Mouse (Mus musculus) liver, embryonic 12.5 days (tissue): ENCODE measurements at regions not wholly inside any gene's neighbourhood (a gene's known extent, or its start where the extent isn't known, plus 50 kb on each side); places are given as distances from the start of the nearest gene placed in this dataset.

Experiments
- ATAC-seq: fragments of 200-750 bp; cut with Nextera tagmentation; 2 replicates; pipeline ENCODE4 v1.8.0; 2017; ENCODE audit warnings: moderate number of reproducible peaks, mild to moderate bottlenecking, moderate library complexity
- H3K27ac ChIP-seq: fragments of 300-500 bp; sonication (generic); 2 replicates; pipeline ENCODE4 v1.5.1; 2016; ENCODE audit warnings: mild to moderate bottlenecking
- H3K27me3 ChIP-seq: fragments of 300-500 bp; sonication (generic); replicated peaks from 2 replicates; pipeline ENCODE4 v1.6.1; 2016; ENCODE audit warnings: mild to moderate bottlenecking, moderate library complexity
- H3K36me3 ChIP-seq: fragments of 300-500 bp; sonication (generic); 2 replicates; pipeline ENCODE4 v1.6.1; 2016; ENCODE audit warnings: mild to moderate bottlenecking, moderate library complexity
- H3K4me1 ChIP-seq: fragments of 300-500 bp; sonication (generic); 2 replicates; pipeline ENCODE4 v1.6.1; 2016
- H3K4me2 ChIP-seq: fragments of 300-500 bp; sonication (generic); 2 replicates; pipeline ENCODE4 v1.6.1; 2016; ENCODE audit warnings: mild to moderate bottlenecking, moderate library complexity
- H3K4me3 ChIP-seq: fragments of 300-500 bp; sonication (generic); 2 replicates; pipeline ENCODE4 v1.5.1; 2016; ENCODE audit warnings: mild to moderate bottlenecking, moderate library complexity
- H3K9ac ChIP-seq: fragments of 300-500 bp; sonication (generic); 2 replicates; pipeline ENCODE4 v1.6.1; 2016; ENCODE audit warnings: mild to moderate bottlenecking, moderate library complexity
- H3K9me3 ChIP-seq: fragments of 300-500 bp; sonication (generic); replicated peaks from 2 replicates; pipeline ENCODE4 v1.6.1; 2016; ENCODE audit warnings: mild to moderate bottlenecking, moderate library complexity
- WGBS: fragments of 180-500 bp; shearing (Covaris S2); methylation state at CpG from one replicate; pipeline ENCODE4 v1.1.7; 2016; ENCODE audit not compliant: insufficient replicate concordance; 5-methylcytosine and 5-hydroxymethylcytosine counted together

- no peak overlapping the region for H3K4me3 ChIP-seq
- H3K36me3 ChIP-seq = no peaks in the 10 kb centered on the region
- no peak overlapping the region for H3K27ac ChIP-seq
- H3K4me2 ChIP-seq = no peak overlapping the region
- no peak for ATAC-seq
- H3K9me3 ChIP-seq = no peaks in the 10 kb centered on the region
- WGBS = 69% methylated on average over 1 of the region's 1 CpGs
- H3K4me1 ChIP-seq = peaks cover 44% of the 10 kb centered on the region
- H3K27me3 ChIP-seq = no peaks in the 10 kb centered on the region
- no peak overlapping the region for H3K9ac ChIP-seq
Measured at GRCm38 (mm10) chr16:30784949-30785348, 185.4 kb downstream of the Fam43a start.

DNA sequence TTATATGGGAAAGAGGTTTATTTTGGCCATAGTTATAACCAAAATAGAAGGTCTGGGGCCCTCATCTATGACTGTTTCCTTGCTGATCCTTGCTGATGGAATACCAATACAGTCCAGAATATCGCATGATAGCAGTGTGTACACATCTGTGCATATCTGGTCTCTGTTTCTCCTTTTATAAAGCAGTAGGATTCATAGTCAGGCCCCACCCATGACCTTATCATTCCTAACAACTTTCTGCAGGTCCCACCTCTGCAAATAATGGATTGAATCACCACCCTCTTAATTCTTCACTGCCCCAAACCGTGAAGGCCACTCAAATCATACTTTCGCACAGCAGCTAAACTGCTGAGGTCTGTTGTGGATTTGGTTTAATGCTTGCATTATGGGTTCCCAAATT lies 186.5 kb downstream of the Fam43a start:
- Histone ChIP-seq H3K27me3 (no peaks in the 10 kb centered on the region), H3K4me2 (no peak overlapping the region), H3K36me3 (no peaks in the 10 kb centered on the region), H3K9me3 (no peaks in the 10 kb centered on the region), H3K27ac (no peak overlapping the region), H3K4me3 (no peak overlapping the region), H3K9ac (no peak overlapping the region), H3K4me1 (peaks cover 55% of the 10 kb centered on the region)
- 55% methylated on average over 3 of the region's 3 CpGs for WGBS
- peak; percentile 33; the same call in 1 of the 2 replicates for ATAC-seq

- peaks cover 61% of the 10 kb centered on the region for H3K4me1 ChIP-seq
- H3K27me3 ChIP-seq = no peaks in the 10 kb centered on the region
- no peak overlapping the region for H3K4me2 ChIP-seq
- H3K9me3 ChIP-seq = no peaks in the 10 kb centered on the region
- no peaks in the 10 kb centered on the region for H3K36me3 ChIP-seq
- WGBS = 45% methylated on average over 1 of the region's 1 CpGs
- no peak overlapping the region for H3K27ac ChIP-seq
- no peak overlapping the region for H3K4me3 ChIP-seq
- H3K9ac ChIP-seq = no peak overlapping the region
- no peak for ATAC-seq
Measured at GRCm38 (mm10) chr16:30787351-30787750, 187.8 kb downstream of the Fam43a start.

GRCm38 (mm10) chr16:30788321-30788781 lies 188.8 kb downstream of the Fam43a start:
- WGBS = 22% methylated on average over 11 of the region's 11 CpGs
- Histone ChIP-seq H3K4me1 (peaks cover 67% of the 10 kb centered on the region), H3K36me3 (no peaks in the 10 kb centered on the region), H3K4me2 (peak overlapping the region; percentile 42), H3K4me3 (no peak overlapping the region), H3K9ac (peak overlapping the region; percentile 8; the same call in 1 of the 2 replicates), H3K27ac (peak overlapping the region; percentile 59), H3K9me3 (no peaks in the 10 kb centered on the region), H3K27me3 (no peaks in the 10 kb centered on the region)
- ATAC-seq = peak; percentile 76

- H3K27ac ChIP-seq = peak overlapping the region; percentile 38
- no peak overlapping the region for H3K9ac ChIP-seq
- peaks cover 71% of the 10 kb centered on the region for H3K4me1 ChIP-seq
- H3K4me3 ChIP-seq = no peak overlapping the region
- no peaks in the 10 kb centered on the region for H3K36me3 ChIP-seq
- H3K9me3 ChIP-seq = no peaks in the 10 kb centered on the region
- H3K4me2 ChIP-seq = peak overlapping the region; percentile 42
- WGBS = 59% methylated on average over 15 of the region's 15 CpGs
- no peaks in the 10 kb centered on the region for H3K27me3 ChIP-seq
- peak; percentile 40; the same call in 1 of the 2 replicates for ATAC-seq
Measured at GRCm38 (mm10) chr16:30788944-30789781, 189.6 kb downstream of the Fam43a start.

- 13% methylated on average over 3 of the region's 3 CpGs for WGBS
- Histone ChIP-seq H3K36me3 (no peaks in the 10 kb centered on the region), H3K27me3 (no peaks in the 10 kb centered on the region), H3K27ac (peak overlapping the region; percentile 55), H3K9ac (no peak overlapping the region), H3K4me2 (peak overlapping the region; percentile 30), H3K4me1 (peaks cover 71% of the 10 kb centered on the region), H3K4me3 (no peak overlapping the region), H3K9me3 (no peaks in the 10 kb centered on the region)
- ATAC-seq = no peak
Measured at GRCm38 (mm10) chr16:30790036-30790435, 190.5 kb downstream of the Fam43a start.

- Histone ChIP-seq H3K27me3 (no peaks in the 10 kb centered on the region), H3K27ac (peak overlapping the region; percentile 55), H3K9ac (no peak overlapping the region), H3K4me3 (no peak overlapping the region), H3K9me3 (no peaks in the 10 kb centered on the region), H3K4me1 (peaks cover 70% of the 10 kb centered on the region), H3K36me3 (no peaks in the 10 kb centered on the region), H3K4me2 (peak overlapping the region; percentile 30)
- peak; percentile 58 for ATAC-seq
- 9% methylated on average over 4 of the region's 4 CpGs for WGBS
Measured at GRCm38 (mm10) chr16:30790551-30791001, 191.1 kb downstream of the Fam43a start.

GRCm38 (mm10) chr16:30791048-30791855 lies 191.7 kb downstream of the Fam43a start:
- peak overlapping the region; percentile 55; the same call in 1 of the 2 replicates for H3K27ac ChIP-seq
- no peaks in the 10 kb centered on the region for H3K9me3 ChIP-seq
- H3K4me1 ChIP-seq = peaks cover 66% of the 10 kb centered on the region
- H3K27me3 ChIP-seq = no peaks in the 10 kb centered on the region
- no peak overlapping the region for H3K4me3 ChIP-seq
- no peaks in the 10 kb centered on the region for H3K36me3 ChIP-seq
- no peak for ATAC-seq
- 0 out of 2 replicates have a peak overlapping the region, but pooled peaks have one; percentile 30 for H3K4me2 ChIP-seq
- 50% methylated on average over 10 of the region's 10 CpGs for WGBS
- H3K9ac ChIP-seq = no peak overlapping the region

GRCm38 (mm10) chr16:30792738-30793377 lies 193.3 kb downstream of the Fam43a start:
- H3K4me2 ChIP-seq = no peak overlapping the region
- H3K9me3 ChIP-seq = no peaks in the 10 kb centered on the region
- H3K4me1 ChIP-seq = peaks cover 59% of the 10 kb centered on the region
- no peak overlapping the region for H3K4me3 ChIP-seq
- no peak for ATAC-seq
- no peaks in the 10 kb centered on the region for H3K36me3 ChIP-seq
- no peak overlapping the region for H3K9ac ChIP-seq
- H3K27ac ChIP-seq = no peak overlapping the region
- no peaks in the 10 kb centered on the region for H3K27me3 ChIP-seq
- 45% methylated on average over 11 of the region's 11 CpGs for WGBS

GRCm38 (mm10) chr16:30793378-30793753 lies 193.8 kb downstream of the Fam43a start:
- ATAC-seq = no peak
- H3K4me3 ChIP-seq = no peak overlapping the region
- H3K4me2 ChIP-seq = no peak overlapping the region
- peaks cover 54% of the 10 kb centered on the region for H3K4me1 ChIP-seq
- H3K27ac ChIP-seq = no peak overlapping the region
- H3K36me3 ChIP-seq = no peaks in the 10 kb centered on the region
- H3K9me3 ChIP-seq = no peaks in the 10 kb centered on the region
- no peaks in the 10 kb centered on the region for H3K27me3 ChIP-seq
- no peak overlapping the region for H3K9ac ChIP-seq
- 52% methylated on average over 9 of the region's 9 CpGs for WGBS

GRCm38 (mm10) chr16:30793856-30794255 lies 194.3 kb downstream of the Fam43a start:
- no peak for ATAC-seq
- peaks cover 49% of the 10 kb centered on the region for H3K4me1 ChIP-seq
- 72% methylated on average over 3 of the region's 3 CpGs for WGBS

More at GRCm38 (mm10) chr16:30793856-30794255, 194.3 kb downstream of the Fam43a start:
- no peaks in the 10 kb centered on the region for H3K27me3 ChIP-seq
- H3K27ac ChIP-seq = no peak overlapping the region
- no peaks in the 10 kb centered on the region for H3K36me3 ChIP-seq
- no peak overlapping the region for H3K4me3 ChIP-seq
- no peak overlapping the region for H3K4me2 ChIP-seq
- H3K9me3 ChIP-seq = no peaks in the 10 kb centered on the region
- H3K9ac ChIP-seq = no peak overlapping the region
